Mouse (Mus musculus) brain, embryonic 14.5 days (tissue): Measurements from ENCODE around the gene Pip5k1c.

Experiments
- CTCF ChIP-seq: fragments of 200-500 bp; IDR thresholded peaks from 2 replicates; pipeline ENCODE4 v1.5.1; 2012; ENCODE audit warnings: inconsistent platforms, mild to moderate bottlenecking, moderate library complexity, borderline replicate concordance; ENCODE audit not compliant: insufficient read depth, insufficient read length; ENCODE audit errors: extremely low read depth
- POLR2A ChIP-seq: fragments of 200-500 bp; IDR thresholded peaks from 2 replicates; pipeline ENCODE4 v1.6.1; 2012; ENCODE audit warnings: mild to moderate bottlenecking, inconsistent platforms, borderline replicate concordance; ENCODE audit not compliant: poor library complexity, insufficient read depth, insufficient read length, severe bottlenecking; ENCODE audit errors: extremely low read depth

DNA sequence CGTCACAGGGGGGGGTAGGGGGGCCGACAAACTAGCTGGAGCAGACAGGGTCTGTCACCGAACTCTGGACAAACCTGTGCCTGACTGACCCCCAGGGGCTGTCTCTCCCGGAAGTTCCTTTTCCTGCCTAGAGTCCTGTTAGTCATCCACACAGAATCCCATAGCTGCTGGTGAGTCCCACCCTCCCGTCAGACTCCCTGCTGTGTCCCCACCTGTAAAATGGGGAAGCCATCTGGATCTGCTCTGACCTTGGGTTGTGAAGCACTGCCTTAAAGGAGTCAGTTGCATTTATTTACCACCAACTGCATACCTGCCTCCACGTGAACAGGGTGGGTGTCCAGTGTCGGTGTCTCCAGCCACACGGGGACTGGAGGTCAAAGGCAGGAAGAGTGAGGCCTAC, 1.7 kb downstream of the Pip5k1c start:
- no peak for TF ChIP-seq CTCF
- no peak for TF ChIP-seq POLR2A
